Mouse (Mus musculus) lung, postnatal 25 days (tissue): ENCODE data around the gene Fgfr1op2.

Experiments
- DNase-seq: peaks from one replicate; pipeline ENCODE4 v3.0.0; 2022; ENCODE audit warnings: low spot score

Fgfr1op2 gene

DNA sequence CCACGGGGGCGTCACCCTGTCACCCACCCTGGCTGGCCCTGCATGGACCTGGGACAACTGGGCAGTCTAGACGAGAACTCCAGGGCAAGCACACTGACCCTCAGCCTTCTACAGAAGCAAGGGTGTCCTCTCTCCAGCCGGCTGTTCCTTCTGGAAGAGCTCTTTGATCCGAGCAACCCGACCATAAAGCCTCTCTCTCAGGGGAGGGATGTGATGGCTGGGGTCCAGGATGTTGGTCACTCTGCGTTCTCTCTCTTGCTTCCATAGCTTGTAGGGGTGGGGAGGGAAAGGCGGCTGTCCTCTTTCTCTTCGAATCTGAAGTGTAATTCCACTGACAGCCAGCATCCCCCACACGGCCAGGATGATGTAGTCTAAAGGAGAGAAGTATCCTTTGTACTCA, 26.6 kb downstream of the Fgfr1op2 start:
- no peak for DNase-seq

DNA sequence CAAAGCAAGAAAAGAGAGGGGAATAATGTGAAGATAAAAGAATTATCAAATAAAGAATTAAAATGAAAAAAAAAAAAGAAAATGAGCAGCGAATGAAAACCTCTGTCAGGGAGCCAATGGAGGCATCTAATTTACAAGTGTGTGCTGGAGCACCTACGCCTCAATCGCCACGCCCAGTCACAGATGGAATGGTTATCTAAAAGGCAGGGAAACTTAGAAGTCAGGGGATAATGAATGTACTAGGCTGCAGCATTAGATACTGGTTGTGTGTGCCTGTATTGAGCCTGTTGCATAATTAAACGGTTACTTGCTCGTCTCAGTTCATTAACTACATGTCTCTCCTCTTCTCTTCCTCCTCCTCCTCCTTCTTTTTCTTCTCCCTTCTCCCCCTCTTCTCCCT, 34.4 kb downstream of the Fgfr1op2 start:
- no peak for DNase-seq

DNA sequence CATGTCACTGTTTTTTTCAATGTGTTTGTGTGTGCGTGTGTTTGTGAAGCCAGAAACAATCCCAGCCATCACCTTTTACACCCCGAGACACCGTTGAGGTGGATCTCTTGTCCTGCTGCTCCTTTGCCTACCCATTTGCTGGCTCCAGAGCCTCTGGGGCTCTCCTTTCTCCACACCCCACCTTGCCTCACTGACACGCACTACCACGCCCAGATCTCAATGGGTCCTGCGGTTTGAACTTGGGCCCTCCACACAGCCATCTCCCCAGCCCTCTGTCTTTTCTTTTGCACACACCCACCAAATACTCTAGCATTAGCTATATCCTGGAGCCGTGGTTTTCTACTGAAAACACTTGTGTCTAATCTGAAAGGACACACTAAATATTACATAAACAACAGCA, 34.9 kb downstream of the Fgfr1op2 start:
- no peak for DNase-seq

DNA sequence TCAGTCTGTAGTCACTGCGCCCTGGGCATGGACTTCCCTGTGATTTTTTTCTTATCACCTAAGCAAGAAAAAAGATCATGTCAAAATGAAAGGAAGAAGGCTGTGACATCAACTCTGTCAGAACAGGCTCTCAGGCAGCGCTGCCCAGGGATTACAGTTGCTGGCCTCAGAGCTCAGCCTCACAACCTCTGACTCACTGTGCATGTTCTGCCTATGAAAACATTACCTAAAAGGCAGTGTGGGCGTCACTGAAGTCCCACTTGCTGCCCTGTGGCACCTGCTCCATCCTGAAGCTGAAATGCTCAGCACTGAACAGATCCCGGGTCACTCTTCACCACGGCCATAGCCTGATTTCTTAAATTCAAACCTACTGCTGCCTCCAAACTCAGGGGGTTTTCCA, 35.7 kb downstream of the Fgfr1op2 start:
- no peak for DNase-seq

DNA sequence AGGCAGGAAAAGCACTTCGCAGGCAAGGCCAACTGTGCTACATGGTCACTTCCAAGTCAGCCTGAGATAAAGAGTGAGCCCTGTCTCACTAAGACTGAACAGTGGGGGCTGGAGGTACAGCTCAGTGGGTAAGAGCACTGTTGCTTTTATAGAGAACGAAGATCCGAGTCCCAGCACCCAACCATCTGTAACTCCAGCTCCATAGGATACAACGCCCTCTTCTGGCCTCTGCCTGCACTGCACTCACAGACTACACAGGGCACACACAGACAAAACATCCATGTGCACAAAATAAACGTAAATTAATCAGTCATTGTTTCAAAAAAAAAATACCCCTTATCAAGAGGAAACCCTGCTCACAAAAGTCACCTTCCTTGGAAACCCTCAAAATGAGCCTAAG, 36.9 kb downstream of the Fgfr1op2 start:
- no peak for DNase-seq

DNA sequence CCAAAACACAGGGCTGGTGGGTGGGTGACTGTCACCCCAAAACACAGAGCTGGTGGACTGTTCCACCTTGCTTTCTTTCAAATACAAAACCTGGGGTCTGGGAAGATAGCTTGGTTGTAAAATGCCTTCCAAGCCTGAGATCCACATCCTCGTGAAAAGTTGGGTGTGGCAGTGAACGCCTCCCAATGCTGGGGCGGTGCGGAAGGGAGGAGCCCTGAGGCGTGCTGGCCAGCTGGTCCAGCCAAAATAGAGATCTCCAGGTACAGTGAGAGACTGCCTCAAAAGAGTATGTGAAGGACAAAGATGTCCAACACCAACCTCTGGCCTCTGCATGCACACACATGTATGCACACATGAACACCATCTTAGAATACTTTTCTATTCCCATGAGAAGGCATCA, 37.5 kb downstream of the Fgfr1op2 start:
- DNase-seq, result no peak

DNA sequence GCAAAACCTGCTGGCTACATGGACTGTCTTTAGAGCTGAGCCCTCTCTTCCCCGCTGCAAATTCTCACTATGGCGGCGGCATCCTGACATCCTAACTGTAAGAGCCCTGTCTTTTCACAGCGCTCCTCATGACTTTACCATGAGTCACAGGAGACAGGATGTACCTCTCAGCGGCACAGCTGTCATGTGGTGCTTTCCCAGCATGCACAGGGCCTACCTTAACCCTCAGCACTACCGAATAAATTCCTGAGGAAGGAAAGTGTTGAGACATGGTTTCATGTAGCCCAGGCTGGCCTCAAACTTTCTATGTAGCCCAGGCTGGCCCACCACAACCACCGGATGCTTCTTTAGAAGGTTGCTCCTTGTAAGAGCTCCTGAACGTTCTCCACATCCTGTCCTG, 38.9 kb downstream of the Fgfr1op2 start:
- DNase-seq, result no peak

DNA sequence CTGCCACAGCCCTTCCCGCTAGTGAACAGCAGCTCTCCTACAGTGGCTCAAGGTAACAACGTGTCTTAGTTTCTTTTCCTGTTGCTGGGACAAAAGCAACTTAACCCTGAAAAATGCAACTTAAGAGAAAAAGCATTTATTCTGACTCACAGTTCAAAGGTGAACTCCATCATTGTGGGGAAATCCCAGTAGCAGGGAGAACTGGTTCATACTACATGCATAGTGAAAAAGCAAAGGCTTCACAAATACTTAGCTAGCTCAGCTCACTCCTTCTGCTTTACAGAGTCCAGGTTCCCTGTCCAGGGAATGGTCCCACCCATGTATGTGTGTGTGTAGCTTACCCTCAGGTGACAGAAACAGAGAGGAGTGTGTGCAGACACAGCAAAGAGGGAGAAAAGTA, 39.7 kb downstream of the Fgfr1op2 start:
- no peak for DNase-seq

DNA sequence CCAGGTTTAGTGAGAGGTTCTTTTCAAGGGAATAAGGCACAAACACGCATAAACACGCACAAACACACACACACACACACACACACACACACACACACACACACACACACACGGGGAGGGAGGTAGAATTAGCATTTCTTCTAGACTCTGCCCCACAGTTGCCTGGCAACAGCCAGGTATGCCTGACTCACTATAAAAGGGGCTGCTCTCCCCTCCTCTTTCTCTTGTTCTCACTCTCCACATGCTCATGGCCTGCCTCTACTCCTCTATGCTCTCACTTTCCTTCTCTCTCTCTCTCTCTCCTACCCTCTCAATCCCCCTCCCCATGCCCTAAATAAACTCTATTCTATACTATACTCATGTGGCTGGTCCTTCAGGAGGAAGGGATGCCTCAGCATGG, 51.1 kb downstream of the Fgfr1op2 start:
- no peak for DNase-seq

DNA sequence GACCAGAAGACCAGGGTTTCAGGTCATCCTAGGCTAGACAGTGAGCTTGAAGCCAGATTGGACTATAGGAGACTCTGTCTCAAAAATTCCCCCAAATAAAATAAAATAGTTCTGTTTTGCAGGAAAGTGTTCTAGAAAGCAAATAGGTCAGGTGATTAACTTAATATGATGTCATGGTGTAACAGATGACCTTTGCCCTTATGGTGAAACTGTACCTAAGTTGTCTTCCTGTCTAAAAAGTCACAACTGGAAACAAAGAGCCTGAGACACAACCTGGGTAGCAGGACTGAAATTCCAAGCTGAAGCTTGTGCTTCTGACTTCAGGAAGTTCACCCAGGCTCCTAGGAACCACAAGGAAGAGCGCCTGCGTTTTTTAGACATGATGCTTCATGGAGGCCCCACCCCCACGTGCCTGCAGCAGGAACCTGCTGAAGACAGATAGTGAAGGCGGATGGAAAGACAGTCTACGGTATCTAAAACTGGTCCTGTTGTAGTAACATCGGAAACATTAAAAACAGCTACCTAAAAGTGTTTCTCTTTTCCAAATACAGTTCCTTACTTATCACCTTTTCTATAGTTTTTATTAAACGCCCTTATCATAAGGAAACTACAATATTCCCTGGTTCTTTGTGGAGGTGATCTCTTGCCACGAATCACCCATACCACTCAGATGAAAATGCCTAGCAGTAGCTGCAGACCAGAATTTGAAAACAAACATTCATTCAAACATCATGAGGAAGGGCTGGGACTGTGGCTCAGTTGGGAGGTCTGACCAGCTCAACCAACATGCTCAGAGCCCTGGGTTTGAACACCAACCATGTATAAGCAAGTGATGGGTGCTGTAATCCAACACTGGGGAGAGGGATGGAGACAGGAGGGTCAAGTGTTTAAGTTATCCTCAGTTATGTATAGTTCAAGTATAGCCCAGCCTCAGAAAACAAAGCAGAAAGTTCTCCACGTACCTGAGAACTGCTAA, 53.1 kb downstream of the Fgfr1op2 start:
- no peak for DNase-seq

DNA sequence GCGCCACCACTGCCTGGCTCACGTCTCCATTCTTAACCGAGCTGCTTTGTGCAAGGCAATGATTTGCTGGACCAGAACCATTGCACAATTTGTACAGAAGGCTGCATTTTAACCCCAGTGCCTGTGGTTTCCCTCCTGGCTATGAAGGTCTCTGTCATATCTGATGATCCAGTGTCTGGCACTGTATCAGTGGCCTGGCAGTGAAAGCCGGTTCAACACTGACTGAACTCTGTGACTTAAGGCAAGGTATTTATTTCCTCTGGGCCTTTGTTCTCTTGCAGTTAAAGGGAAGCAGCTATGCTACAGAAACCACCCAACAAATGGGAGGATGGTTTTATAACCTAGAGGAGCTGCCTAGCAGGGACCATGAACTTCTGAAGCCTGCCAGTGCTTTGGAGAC, 54.0 kb downstream of the Fgfr1op2 start:
- DNase-seq, result no peak

DNA sequence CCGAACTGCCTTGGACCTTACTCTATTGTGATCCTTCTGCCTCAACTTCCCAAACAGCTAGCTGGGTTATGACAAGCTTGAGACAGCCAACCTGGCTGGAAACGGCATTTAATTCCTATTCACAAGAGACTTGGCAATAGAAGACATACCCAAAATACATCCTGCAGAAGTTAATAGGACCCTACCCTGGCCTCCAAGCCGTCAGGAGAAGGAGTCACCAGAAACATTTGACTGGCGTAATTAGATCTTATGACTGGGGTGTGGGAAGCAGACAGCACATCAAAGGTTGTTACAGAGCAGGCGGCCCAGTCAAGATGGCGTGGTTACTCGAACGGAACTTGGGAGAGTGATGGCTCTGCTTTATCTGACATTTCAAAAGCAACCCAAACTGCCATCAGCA, 54.8 kb downstream of the Fgfr1op2 start:
- no peak for DNase-seq

DNA sequence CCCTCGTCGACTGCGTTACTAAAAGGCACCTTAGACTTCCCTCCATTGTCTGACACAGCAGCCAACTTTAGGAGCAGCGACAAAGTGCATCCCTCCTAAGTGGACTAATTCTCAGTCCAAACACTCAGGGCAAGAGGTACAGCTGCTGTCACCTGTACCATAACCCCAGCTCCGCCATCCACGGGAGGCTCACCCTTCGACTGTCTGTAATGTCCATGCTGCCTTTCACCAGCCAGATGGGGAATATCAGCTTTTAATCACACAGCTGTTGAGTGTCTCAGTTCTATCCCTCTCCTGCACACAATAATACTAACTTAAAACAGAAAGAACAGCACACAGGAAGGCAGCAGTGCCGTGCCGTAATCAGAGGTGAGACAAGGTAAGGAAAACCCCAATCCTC, 55.4 kb downstream of the Fgfr1op2 start:
- no peak for DNase-seq

DNA sequence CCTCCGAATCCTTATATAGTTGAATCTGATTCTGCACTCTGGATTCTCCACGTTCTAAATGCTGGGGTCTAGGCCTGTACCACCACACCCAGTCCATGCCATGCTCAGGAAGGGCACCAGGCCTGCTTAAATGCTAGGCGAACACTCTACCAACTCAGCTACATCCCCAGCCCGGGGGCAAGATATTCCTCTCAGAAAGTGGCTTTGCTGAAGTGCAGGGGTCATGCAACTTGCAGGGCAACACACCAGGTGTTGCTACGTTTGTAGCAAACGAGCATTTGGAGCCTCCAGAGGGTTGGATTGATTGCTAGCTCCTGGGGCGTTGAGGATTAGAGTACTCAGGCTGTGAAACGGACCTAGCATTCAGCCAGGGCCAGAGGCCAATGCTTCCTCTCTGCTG, 56.1 kb downstream of the Fgfr1op2 start:
- DNase-seq, result no peak

DNA sequence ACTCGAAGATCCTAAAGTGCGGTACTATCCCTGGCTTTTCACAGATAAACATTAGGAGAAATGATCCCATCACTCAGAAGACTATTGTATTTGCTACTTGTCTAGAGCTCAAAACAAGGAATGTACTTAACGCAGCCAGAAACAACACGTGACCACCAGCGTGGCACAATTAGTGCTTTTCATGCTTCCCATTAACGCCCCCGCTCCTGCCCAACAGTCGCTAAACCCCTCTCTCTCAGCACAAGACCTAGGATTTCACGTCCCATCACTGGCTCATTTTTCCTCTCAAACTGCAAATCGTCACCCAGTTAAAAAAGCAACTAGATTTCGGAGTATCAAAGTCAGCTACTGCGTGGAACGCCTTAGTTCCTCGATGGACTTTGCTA, 56.6 kb downstream of the Fgfr1op2 start:
- peak; percentile 22 for DNase-seq

DNA sequence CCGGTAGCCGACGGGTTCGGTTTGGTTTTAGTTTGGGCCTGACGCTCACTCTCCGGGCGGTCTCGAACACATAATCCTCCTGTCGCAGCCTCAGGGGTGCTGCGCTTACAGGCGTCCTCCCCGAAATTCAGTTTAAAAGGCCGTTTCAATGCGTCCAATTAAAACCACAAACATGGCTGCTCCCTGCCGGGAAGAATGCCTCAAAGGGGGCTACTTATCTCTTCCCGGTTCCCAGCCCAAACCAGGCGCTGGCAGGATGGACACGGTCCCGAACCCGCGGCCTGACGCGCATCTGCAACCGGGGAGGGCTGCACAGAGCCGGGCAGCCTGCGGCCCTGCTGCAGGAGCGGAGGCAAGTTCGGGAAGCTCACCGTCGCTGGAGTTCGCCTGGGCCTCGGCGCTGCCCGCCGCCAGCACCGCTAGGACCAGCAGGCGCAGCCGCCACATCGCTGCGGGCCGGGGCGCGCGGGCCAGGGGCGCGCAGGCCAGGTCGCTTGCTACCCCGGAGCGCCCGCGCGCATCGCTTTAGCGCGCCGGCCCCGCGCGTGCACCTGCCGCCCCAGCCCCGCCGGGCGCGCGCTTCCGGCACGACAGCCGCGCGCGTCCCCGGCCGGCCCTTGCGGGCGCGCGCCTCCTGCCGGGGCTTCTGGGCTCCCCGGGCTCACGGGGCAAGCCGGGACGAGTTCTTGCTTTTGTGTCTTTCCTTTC, 57.2 kb downstream of the Fgfr1op2 start:
- peak; percentile 51 for DNase-seq

DNA sequence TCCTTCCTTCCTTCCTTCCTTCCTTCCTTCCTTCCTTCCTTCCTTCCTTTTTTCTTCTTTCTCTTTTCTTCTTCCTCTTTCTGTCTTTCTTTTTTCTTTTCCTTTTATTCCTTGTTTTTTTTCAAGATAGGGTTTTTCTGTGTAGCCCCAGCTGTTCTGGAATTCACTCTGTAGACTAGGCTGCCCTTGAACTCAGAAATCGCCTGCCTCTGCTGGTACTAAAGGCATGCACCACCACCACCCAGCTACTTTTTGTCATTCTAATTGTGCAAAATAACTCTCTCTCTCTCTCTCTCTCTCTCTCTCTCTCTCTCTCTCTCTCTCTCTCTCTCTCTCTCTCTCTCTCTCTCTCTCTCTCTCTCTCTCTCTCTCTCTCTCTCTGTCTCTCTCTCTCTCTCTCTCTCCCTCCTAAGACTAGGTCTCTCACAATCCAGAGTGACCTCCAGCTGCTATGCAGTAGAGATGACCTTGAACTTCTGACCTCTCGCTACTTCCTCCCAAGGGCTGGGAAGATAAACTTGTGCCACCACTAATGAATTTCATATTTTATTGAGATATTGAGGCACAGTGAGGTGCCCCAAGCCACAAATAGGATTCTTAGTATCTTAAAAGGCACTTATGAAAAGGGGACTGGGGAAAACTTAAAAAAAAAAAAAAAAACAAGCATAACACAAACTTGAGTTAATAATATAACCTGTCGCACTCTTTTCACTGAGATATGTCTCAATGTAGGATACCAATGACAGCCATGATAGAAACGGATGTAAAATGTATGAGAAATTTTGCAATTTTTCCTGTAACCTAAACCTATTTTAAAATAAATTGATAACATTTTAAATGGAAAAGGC, 58.0 kb downstream of the Fgfr1op2 start:
- no peak for DNase-seq

DNA sequence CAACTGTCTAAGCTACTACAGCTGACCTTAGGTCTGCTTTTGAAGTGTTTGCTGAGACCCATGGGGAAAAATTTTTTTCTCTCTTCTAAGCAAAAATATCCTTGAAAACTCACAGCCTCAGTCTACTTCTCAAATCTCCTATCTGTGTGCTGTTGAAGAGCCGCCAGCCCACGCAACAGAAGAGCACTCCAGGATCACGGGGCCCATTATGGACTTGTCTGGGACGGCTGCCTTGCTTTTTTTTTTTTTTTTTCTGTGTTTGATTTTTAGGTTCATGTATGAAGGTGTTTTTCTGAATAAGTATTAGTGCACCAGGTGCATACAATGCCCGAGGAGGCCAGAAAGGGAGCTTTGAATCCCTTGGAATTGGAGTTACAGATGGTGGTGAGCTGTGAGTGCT, 59.5 kb downstream of the Fgfr1op2 start:
- DNase-seq, result no peak

DNA sequence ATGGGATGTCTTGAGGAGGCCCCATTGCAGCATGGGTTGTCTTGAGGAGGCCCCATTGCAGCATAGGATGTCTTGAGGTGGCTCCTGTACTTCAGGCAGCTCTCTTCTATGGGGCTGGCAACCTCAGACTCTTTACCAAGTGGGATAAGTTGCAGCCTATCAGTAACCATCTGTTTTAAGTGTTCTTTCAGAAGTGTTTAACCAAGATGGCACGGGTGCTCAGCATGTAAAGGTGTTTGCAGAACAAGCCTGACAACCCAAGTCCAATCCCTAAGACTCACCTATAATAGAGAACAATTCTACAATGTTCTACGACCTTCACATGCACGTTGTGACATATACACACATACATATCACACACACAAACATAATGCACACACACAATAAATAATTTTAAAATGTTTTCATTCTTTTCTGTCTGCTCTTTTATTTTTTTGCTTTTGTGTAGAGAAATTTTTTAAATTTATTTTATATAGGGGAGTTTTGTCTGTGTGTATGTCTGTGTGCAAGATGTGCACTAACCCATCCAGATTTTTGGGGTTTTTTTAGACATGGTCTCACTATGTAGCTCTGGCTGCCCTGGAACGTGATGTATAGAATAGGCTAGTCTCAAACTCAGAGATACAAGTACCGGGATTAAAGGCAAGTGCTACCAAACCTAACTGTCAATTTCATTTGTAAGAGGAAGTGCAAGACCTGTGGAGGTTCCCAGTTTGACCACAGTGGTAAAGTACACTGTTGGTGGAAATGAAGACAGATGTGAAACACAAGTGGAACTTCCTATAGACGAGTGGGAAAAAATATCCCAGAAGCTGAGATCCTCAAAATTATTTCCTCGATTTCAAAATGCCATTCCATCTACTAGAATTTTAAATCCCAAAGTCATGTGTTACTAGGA, 63.3 kb downstream of the Fgfr1op2 start:
- no peak for DNase-seq

DNA sequence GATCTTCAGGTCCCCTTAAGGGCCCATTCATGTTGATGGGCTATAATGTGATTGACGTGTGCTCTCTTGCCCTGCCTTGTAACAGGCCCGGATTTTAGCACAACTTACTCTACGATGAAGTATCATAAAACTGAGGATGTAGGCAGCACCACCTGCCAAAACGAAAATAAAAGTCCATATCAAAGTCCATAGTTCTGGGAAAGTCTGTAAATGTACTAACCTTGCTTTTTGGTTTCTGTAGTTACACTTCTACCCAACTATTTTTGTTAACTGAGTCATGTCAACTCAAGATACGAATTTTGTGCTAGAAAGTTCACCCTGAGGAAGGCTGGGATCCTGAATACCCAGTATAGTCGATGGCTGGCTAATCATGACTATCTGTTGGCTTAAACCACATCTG, 64.0 kb downstream of the Fgfr1op2 start:
- DNase-seq, result no peak

DNA sequence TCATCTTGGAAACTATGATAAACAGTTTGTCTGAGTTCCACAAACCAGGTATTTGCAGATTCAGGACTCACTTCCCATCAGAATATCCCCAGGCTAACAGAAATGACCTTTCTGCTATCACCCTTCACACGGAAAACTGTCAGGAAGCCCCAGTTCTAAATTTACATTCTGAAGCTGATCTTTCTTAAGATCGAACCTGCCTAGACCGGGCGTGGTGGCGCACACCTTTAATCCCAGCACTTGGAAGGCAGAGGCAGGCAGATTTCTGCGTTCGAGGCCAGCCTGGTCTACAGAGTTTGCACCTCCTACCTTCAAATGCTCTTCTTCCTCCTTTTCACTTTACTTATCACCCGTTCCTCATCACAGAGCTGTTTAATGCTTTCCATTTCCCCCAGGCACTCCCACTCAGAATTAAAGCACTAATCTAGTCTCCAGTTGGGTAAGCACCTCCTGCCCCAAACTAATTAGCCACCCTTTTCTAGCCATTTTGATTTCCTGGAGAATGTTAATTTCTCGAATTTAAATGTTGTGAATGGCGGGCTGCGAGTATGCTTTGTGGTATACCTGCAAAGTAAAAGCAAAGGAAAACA, 64.7 kb downstream of the Fgfr1op2 start:
- no peak for DNase-seq
